Mouse (Mus musculus): ENCODE results near the gene Amd1. TPM values are rescaled to one million over a fixed set of nuclear protein-coding genes. Genes with fewer than 3 reads are reported as not detected.

Gene Amd1
- total and polyA plus RNA-seq, 3 experiments: 81.2 to 102 TPM; not detected in 1

DNA sequence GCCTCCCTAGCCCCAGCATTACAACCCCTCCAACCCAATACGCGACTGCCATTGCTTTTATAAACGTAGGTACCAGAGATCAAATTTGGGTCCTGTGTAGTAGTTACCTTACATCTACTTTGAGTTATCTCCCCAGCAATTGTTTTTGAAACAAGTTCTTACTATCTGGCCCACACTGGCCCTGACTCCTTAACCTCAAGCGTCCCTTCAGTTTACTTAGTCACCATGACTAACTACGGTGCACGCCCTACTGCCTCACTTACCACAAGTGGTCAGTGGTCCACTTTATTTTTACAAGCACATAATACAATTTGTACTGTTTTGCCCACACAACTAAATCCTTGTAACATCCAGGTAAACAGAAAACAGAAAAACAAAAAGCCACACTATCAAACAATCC, 9.3 kb downstream of the Amd1 start:
- Histone ChIP-seq H3K27me3 (ENCODE audit: control insufficient read depth in 1 of 2, insufficient read depth in 2 of 2, low read length in 2 of 2) (no peaks in the 10 kb centered on the region), H3K4me1 (ENCODE audit: control insufficient read depth in 1 of 2, insufficient read depth in 2 of 2, low read length in 2 of 2) (peaks cover 3 to 5% of the 10 kb centered on the region in 2 experiments; a peak in 2 of 4 replicates), H3K79me2 (ENCODE audit: control insufficient read depth, insufficient read depth, low read length, poor library complexity) (peaks cover 53% of the 10 kb centered on the region), H3K4me3 (ENCODE audit: control insufficient read depth in 1 of 2, insufficient read depth in 1 of 2, low read depth in 2 of 2, low read length in 2 of 2) (no peak overlapping the region), H3K36me3 (ENCODE audit: control insufficient read depth in 1 of 2, insufficient read depth in 2 of 2, low read length in 2 of 2) (peaks cover 19 to 28% of the 10 kb centered on the region in 2 experiments), H3K9ac (ENCODE audit: control insufficient read depth, low read depth, low read length, poor library complexity, severe bottlenecking) (no peak overlapping the region), H3K27ac (ENCODE audit: control insufficient read depth, low read depth, low read length) (no peak overlapping the region), H3K9me3 (replicated peaks; ENCODE audit: insufficient read depth, low read length) (no peaks in the 10 kb centered on the region)
- DNase-seq (ENCODE audit: low read depth, low spot score): no peak
- TF ChIP-seq NRF1 (IDR thresholded peaks at IDR 0.05; ENCODE audit: insufficient read depth, low read depth, low read length, poor library complexity, severe bottlenecking): no peak
- TF ChIP-seq BHLHE40 (IDR thresholded peaks at IDR 0.05; ENCODE audit: borderline replicate concordance, low read depth, low read length): no peak
- no peak for TF ChIP-seq TAL1 (IDR thresholded peaks at IDR 0.05; ENCODE audit: low read length)
- TF ChIP-seq POLR2AphosphoS5 (IDR thresholded peaks at IDR 0.05; ENCODE audit: borderline replicate concordance, low read depth, low read length): no peak
- TF ChIP-seq EP300 (IDR thresholded peaks at IDR 0.05; ENCODE audit: low read depth in 1 of 2, low read length in 2 of 2): no peak
- TF ChIP-seq ELF1 (IDR thresholded peaks at IDR 0.05; ENCODE audit: low read depth, low read length): no peak
- TF ChIP-seq TCF12 (IDR thresholded peaks at IDR 0.05; ENCODE audit: low read depth, low read length): no peak
- TF ChIP-seq USF2 (IDR thresholded peaks at IDR 0.05; ENCODE audit: borderline replicate concordance in 1 of 2, insufficient read depth in 1 of 2, low read depth in 1 of 2, low read length in 2 of 2): no peak
- TF ChIP-seq ZKSCAN1 (IDR thresholded peaks at IDR 0.05; ENCODE audit: low read depth, low read length): no peak
- TF ChIP-seq HCFC1 (IDR thresholded peaks at IDR 0.05; ENCODE audit: low read depth, low read length): no peak
- TF ChIP-seq GATA1 (IDR thresholded peaks at IDR 0.05; ENCODE audit: low read depth, low read length): no peak
- TF ChIP-seq RAD21 (IDR thresholded peaks at IDR 0.05; ENCODE audit: low read depth, low read length): no peak
- no peak for TF ChIP-seq MAX (IDR thresholded peaks at IDR 0.05; ENCODE audit: low read length)
- TF ChIP-seq ZMIZ1 (IDR thresholded peaks at IDR 0.05; ENCODE audit: low read depth, low read length): no peak
- TF ChIP-seq MXI1 (IDR thresholded peaks at IDR 0.05; ENCODE audit: low read depth, low read length): no peak

DNA sequence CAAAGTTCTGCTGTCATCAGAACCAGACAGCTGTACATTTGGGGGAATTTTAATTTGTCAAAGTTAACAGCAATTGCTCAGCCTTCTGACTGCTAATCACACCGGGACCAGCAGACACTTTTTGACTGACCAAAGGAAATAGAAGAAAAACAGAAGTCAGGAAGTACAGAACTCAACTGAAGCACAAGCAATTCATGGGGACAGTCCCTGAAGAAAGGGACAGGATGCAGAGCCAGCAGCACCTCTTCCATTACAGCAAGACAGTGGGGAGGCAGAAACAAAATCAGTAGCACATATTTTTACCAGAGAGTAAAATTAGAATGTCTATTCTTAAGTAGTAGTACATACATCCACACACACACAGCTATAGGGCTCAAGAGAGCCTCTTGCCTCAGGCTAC, 15.2 kb downstream of the Amd1 start:
- H3K9me3 ChIP-seq (replicated peaks; ENCODE audit: insufficient read depth, low read length): no peaks in the 10 kb centered on the region
- H3K27me3 ChIP-seq (ENCODE audit: control insufficient read depth in 1 of 2, insufficient read depth in 2 of 2, low read length in 2 of 2): no peaks in the 10 kb centered on the region
- H3K4me1 ChIP-seq (ENCODE audit: control insufficient read depth in 1 of 2, insufficient read depth in 2 of 2, low read length in 2 of 2): no peaks in the 10 kb centered on the region
- H3K4me3 ChIP-seq (ENCODE audit: control insufficient read depth in 1 of 2, insufficient read depth in 1 of 2, low read depth in 2 of 2, low read length in 2 of 2): no peak overlapping the region
- peaks cover 2% of the 10 kb centered on the region; the same call in 1 of the 2 replicates for H3K79me2 ChIP-seq (ENCODE audit: control insufficient read depth, insufficient read depth, low read length, poor library complexity)
- DNase-seq (ENCODE audit: low read depth, low spot score): no peak
- H3K9ac ChIP-seq (ENCODE audit: control insufficient read depth, low read depth, low read length, poor library complexity, severe bottlenecking): no peak overlapping the region
- no peak overlapping the region for H3K27ac ChIP-seq (ENCODE audit: control insufficient read depth, low read depth, low read length)
- TF ChIP-seq MAX (IDR thresholded peaks at IDR 0.05; ENCODE audit: low read length) (no peak), MYB (IDR thresholded peaks at IDR 0.05; ENCODE audit: low read depth, low read length) (no peak), CHD2 (IDR thresholded peaks at IDR 0.05; ENCODE audit: low read length) (no peak), MAZ (IDR thresholded peaks at IDR 0.05; ENCODE audit: low read depth, low read length) (no peak), KAT2A (conservative IDR thresholded peaks at IDR 0.05; ENCODE audit: low read depth, low read length) (no peak), MAFK (IDR thresholded peaks at IDR 0.05; ENCODE audit: borderline replicate concordance, low read depth, low read length) (no peak), MYC (IDR thresholded peaks at IDR 0.05; ENCODE audit: low read depth, low read length) (no peak), ZKSCAN1 (IDR thresholded peaks at IDR 0.05; ENCODE audit: low read depth, low read length) (no peak), POLR2A (IDR thresholded peaks at IDR 0.05; ENCODE audit: control insufficient read depth in 1 of 2, insufficient read depth in 1 of 2, low read depth in 1 of 2, low read length in 2 of 2, poor library complexity in 1 of 2) (no peak; a peak in 1 of 4 replicates), HCFC1 (IDR thresholded peaks at IDR 0.05; ENCODE audit: low read depth, low read length) (no peak), POLR2AphosphoS2 (IDR thresholded peaks at IDR 0.05; ENCODE audit: low read length) (no peak), RCOR1 (IDR thresholded peaks at IDR 0.05; ENCODE audit: low read depth, low read length) (no peak), UBTF (IDR thresholded peaks at IDR 0.05; ENCODE audit: borderline replicate concordance, insufficient read depth, low read depth, low read length) (no peak), CTCF (IDR thresholded peaks at IDR 0.05 in 2 of 3, conservative IDR thresholded peaks at IDR 0.05 in 1 of 3; ENCODE audit: control insufficient read depth in 1 of 3, insufficient read depth in 1 of 3, low read depth in 2 of 3, low read length in 3 of 3, poor library complexity in 1 of 3, severe bottlenecking in 1 of 3) (no peak), GABPA (IDR thresholded peaks at IDR 0.05; ENCODE audit: low read depth, low read length) (no peak), ZNF384 (IDR thresholded peaks at IDR 0.05; ENCODE audit: low read depth, low read length) (no peak)
- H3K36me3 ChIP-seq (ENCODE audit: control insufficient read depth in 1 of 2, insufficient read depth in 2 of 2, low read length in 2 of 2): peaks cover 2 to 7% of the 10 kb centered on the region in 2 experiments; a peak in 3 of 4 replicates

Data from MEL (cell line).